Comparison of ENCODE assay signal across 12 mouse cellular contexts in the genomic region with DNA sequence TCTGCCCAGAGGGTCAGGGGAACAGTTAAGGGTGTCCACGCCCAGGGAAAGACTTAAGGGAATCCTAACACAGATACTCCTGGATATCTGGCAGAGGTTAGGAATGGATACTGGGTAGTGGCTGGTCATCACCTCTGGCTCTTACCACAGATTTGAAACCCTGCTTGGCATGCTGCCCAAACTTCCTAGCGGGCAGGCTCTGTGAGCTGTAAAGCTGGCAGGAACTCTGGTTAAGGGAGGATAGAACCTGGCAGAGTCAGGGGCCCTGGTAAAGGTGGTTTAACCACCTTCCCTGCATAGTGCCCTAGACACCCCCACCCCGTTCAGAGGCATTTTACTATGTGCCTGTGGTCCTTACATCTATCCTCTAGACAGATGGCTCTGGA. TPM values are rescaled to one million over a fixed set of nuclear protein-coding genes. Genes with fewer than 3 reads are reported as not detected.
A peak's percentile ranks its signal among the peaks of the same experiment; 100 is the strongest.
DNase-seq lines count a peak whose midpoint lies in the region; ATAC-seq lines count a peak whose summit lies in the region.
"Had no signal": no experiment of that assay in that cellular context is flagged by ENCODE, and none has a peak within 500 bp of the region (broad histone marks: within the 10 kb centered on the region; RNA-seq: fewer than 3 reads in every experiment).

No protein-coding gene starts in this region.

- peaks cover 43% of the 10 kb centered on the region for H3K4me1 ChIP-seq in heart, embryonic 12.5 days (replicated peaks)
- H3K4me1 ChIP-seq in liver, embryonic 12.5 days: peaks cover 37% of the 10 kb centered on the region

- 49% methylated on average over 3 of the region's 3 CpGs for WGBS in heart, embryonic 12.5 days
- 58% methylated on average over 3 of the region's 3 CpGs for WGBS in liver, embryonic 12.5 days (ENCODE audit: insufficient replicate concordance)

- H3K4me2 ChIP-seq in heart, embryonic 12.5 days: no peak overlapping the region
- H3K4me2 ChIP-seq in liver, embryonic 12.5 days: no peak overlapping the region
- H3K4me2 ChIP-seq: forebrain, embryonic 13.5 days; liver, embryonic 13.5 days had no signal

- no peaks in the 10 kb centered on the region for H3K27me3 ChIP-seq in heart, embryonic 12.5 days (replicated peaks)
- H3K27me3 ChIP-seq in liver, embryonic 12.5 days (replicated peaks): no peaks in the 10 kb centered on the region
- H3K27me3 ChIP-seq: forebrain, embryonic 13.5 days; liver, embryonic 13.5 days had no signal

- H3K27ac ChIP-seq in heart, embryonic 12.5 days (ENCODE audit: poor library complexity, severe bottlenecking): no peak overlapping the region
- no peak overlapping the region for H3K27ac ChIP-seq in liver, embryonic 12.5 days
- H3K27ac ChIP-seq: forebrain, embryonic 13.5 days; kidney, postnatal 0 days; liver, embryonic 13.5 days had no signal

- H3K9me3 ChIP-seq in heart, embryonic 12.5 days (replicated peaks): no peaks in the 10 kb centered on the region
- H3K9me3 ChIP-seq in liver, embryonic 12.5 days (replicated peaks): no peaks in the 10 kb centered on the region
- H3K9me3 ChIP-seq: forebrain, embryonic 13.5 days; liver, embryonic 13.5 days had no signal

- no peak overlapping the region for H3K4me3 ChIP-seq in heart, embryonic 12.5 days
- H3K4me3 ChIP-seq in liver, embryonic 12.5 days: no peak overlapping the region
- H3K4me3 ChIP-seq: forebrain, embryonic 13.5 days; liver, embryonic 13.5 days had no signal

- 0 out of 2 replicates have a peak, but pooled peaks have one; percentile 10 for ATAC-seq in heart, embryonic 12.5 days (ENCODE audit: insufficient number of reproducible peaks, low FRiP score)
- ATAC-seq in liver, embryonic 12.5 days: no peak
- ATAC-seq: forebrain, embryonic 13.5 days; midbrain, embryonic 16.5 days had no signal

- H3K9ac ChIP-seq in heart, embryonic 12.5 days: no peak overlapping the region
- no peak overlapping the region for H3K9ac ChIP-seq in liver, embryonic 12.5 days
- H3K9ac ChIP-seq: forebrain, embryonic 13.5 days; liver, embryonic 13.5 days had no signal

- H3K36me3 ChIP-seq in heart, embryonic 12.5 days: peaks cover 34% of the 10 kb centered on the region
- peaks cover 27% of the 10 kb centered on the region for H3K36me3 ChIP-seq in liver, embryonic 12.5 days

- no peak for DNase-seq in heart, adult 8-10 months (ENCODE audit: low spot score)
- peak; percentile 68 for DNase-seq in testis, postnatal 10 days (ENCODE audit: low spot score)
- DNase-seq in testis, postnatal 14 days (ENCODE audit: low spot score): no peak
- DNase-seq in cerebellum, postnatal 14 days: peak; percentile 28 to 42
- peak; percentile 67 for DNase-seq in thymus, postnatal 14 days
- DNase-seq in left cerebral cortex, adult 11 months (ENCODE audit: low spot score): no peak
- DNase-seq: liver, embryonic 13.5 days had no signal

RNA-seq across cellular contexts. Expression of gene Capn3, which starts 46.8 kb away (rescaled TPM):
- polyA plus RNA-seq in heart, embryonic 12.5 days (2016; fragmentation: Nextera tagmentation; extraction: Ambion mirVana): 3.9 and 6.1 TPM in 2 replicates
- total RNA-seq in heart, adult 8-10 months (2022): 1 to 10 TPM; 4.2 to 6.8 (median 4.6) TPM
- polyA plus RNA-seq in liver, embryonic 12.5 days (2016; fragmentation: Nextera tagmentation; extraction: Ambion mirVana): 6.3 and 6.9 TPM in 2 replicates

Comparison
In these comparisons a context has a peak if more than half of its experiments do, and no peak if none do; other contexts are left out.
1. DNase-seq: peak in testis, postnatal 10 days (single experiment), cerebellum, postnatal 14 days (2 of 2) and thymus, postnatal 14 days (single experiment); none in heart, adult 8-10 months (single experiment), testis, postnatal 14 days (single experiment) and left cerebral cortex, adult 11 months (single experiment).